Mouse (Mus musculus) CH12.LX (cell line): Measurements from ENCODE around the gene F2.

Experiments used
- CHD1 ChIP-seq: IDR thresholded peaks from 2 replicates; pipeline ENCODE4 v1.6.1; 2012; ENCODE audit warnings: low read depth, low read length, improper control_type of control experiment, inconsistent platforms
- CHD2 ChIP-seq: IDR thresholded peaks from 2 replicates; pipeline ENCODE4 v1.6.1; 2011; ENCODE audit warnings: low read length, improper control_type of control experiment
- CTCF ChIP-seq, 2 experiments: IDR thresholded peaks in 1 of 2; conservative IDR thresholded peaks in 1 of 2; 2 replicates each; pipeline ENCODE4 v1.5.1; 2011 to 2012; ENCODE audit warnings: low read depth in 2 of 2, low read length in 2 of 2, improper control_type of control experiment in 1 of 2, inconsistent platforms in 1 of 2, mild to moderate bottlenecking in 1 of 2, moderate library complexity in 1 of 2
- E2F4 ChIP-seq: IDR thresholded peaks from 2 replicates; pipeline ENCODE4 v1.6.1; 2011; ENCODE audit warnings: low read depth, low read length, improper control_type of control experiment; ENCODE audit not compliant: insufficient replicate concordance
- EP300 ChIP-seq: IDR thresholded peaks from 2 replicates; pipeline ENCODE4 v1.6.1; 2011; ENCODE audit warnings: low read length, improper control_type of control experiment
- ETS1 ChIP-seq: conservative IDR thresholded peaks from 2 replicates; pipeline ENCODE4 v1.6.1; 2012; ENCODE audit warnings: low read depth, mild to moderate bottlenecking, inconsistent platforms, low read length, improper control_type of control experiment, moderate library complexity
- HCFC1 ChIP-seq: IDR thresholded peaks from 2 replicates; pipeline ENCODE4 v1.6.1; 2012; ENCODE audit warnings: low read depth, mild to moderate bottlenecking, inconsistent platforms, low read length, improper control_type of control experiment
- POLR2A ChIP-seq: IDR thresholded peaks from 2 replicates; pipeline ENCODE4 v1.6.1; 2011; ENCODE audit warnings: low read depth, mild to moderate bottlenecking, improper control_type of control experiment, low read length
- RAD21 ChIP-seq: IDR thresholded peaks from 2 replicates; pipeline ENCODE4 v1.6.1; 2011; ENCODE audit warnings: low read depth, mild to moderate bottlenecking, low read length, improper control_type of control experiment, moderate library complexity
- USF2 ChIP-seq: conservative IDR thresholded peaks from 2 replicates; pipeline ENCODE4 v1.6.1; 2011; ENCODE audit warnings: low read depth, low read length, improper control_type of control experiment
- ZC3H11A ChIP-seq: IDR thresholded peaks from 2 replicates; pipeline ENCODE4 v1.6.1; 2012; ENCODE audit warnings: low read depth, mild to moderate bottlenecking, inconsistent platforms, low read length, improper control_type of control experiment

GRCm38 (mm10) chr2:91586242-91586641 is 50.0 kb downstream of the F2 start:
- TF ChIP-seq EP300, result no peak
- TF ChIP-seq ZC3H11A, result no peak
- no peak for TF ChIP-seq CHD2
- no peak for TF ChIP-seq CTCF (conservative IDR thresholded peaks at IDR 0.05 in 1 of 2, IDR thresholded peaks at IDR 0.05 in 1 of 2; ENCODE audit: low read depth in 2 of 2, low read length in 2 of 2)
- no peak for TF ChIP-seq HCFC1
- no peak for TF ChIP-seq POLR2A
- no peak for TF ChIP-seq CHD1
- no peak for TF ChIP-seq RAD21
- TF ChIP-seq ETS1, result no peak
- TF ChIP-seq USF2, result no peak
- no peak for TF ChIP-seq E2F4
